Mouse (Mus musculus) R1 (cell line): Measurements from ENCODE around the gene Adgrl3.

Experiments
- DNase-seq: peaks from one replicate; pipeline ENCODE4 v3.0.0-alpha.2; 2018; ENCODE audit warnings: low read depth, low spot score

Gene Adgrl3

GRCm38 (mm10) chr5:81019590-81020254, at the start of gene Adgrl3:
Adgrl3 (plus strand) TSS chr5:81020138.
- DNase-seq: peak; percentile 64

- DNase-seq: no peak
These were observed 772 bp upstream of the Adgrl3 start for GRCm38 (mm10) chr5:81019166-81019565.

GRCm38 (mm10) chr5:81020281-81021005, 505 bp downstream of the Adgrl3 start:
- peak; percentile 54 for DNase-seq

GRCm38 (mm10) chr5:81021006-81021320, 1.0 kb downstream of the Adgrl3 start:
- DNase-seq: no peak

- peak; percentile 18 for DNase-seq
These were observed 1.5 kb downstream of the Adgrl3 start for GRCm38 (mm10) chr5:81021331-81021863.

GRCm38 (mm10) chr5:81021864-81022305, 1.9 kb downstream of the Adgrl3 start:
- no peak for DNase-seq

- peak; percentile 21 for DNase-seq
These were observed 2.6 kb downstream of the Adgrl3 start for GRCm38 (mm10) chr5:81022306-81023071.

- DNase-seq: peak; percentile 3
These were observed 4.2 kb downstream of the Adgrl3 start for GRCm38 (mm10) chr5:81023923-81024715.

GRCm38 (mm10) chr5:81028875-81029274, 8.9 kb downstream of the Adgrl3 start:
- no peak for DNase-seq

- no peak for DNase-seq
These were observed 17.2 kb downstream of the Adgrl3 start for GRCm38 (mm10) chr5:81037091-81037490.

GRCm38 (mm10) chr5:81043875-81044274, 23.9 kb downstream of the Adgrl3 start:
- DNase-seq: no peak

GRCm38 (mm10) chr5:81046128-81046527, 26.2 kb downstream of the Adgrl3 start:
- DNase-seq: no peak

GRCm38 (mm10) chr5:81054628-81055027, 34.7 kb downstream of the Adgrl3 start:
- DNase-seq: no peak

- no peak for DNase-seq
These were observed 35.3 kb downstream of the Adgrl3 start for GRCm38 (mm10) chr5:81055253-81055652.

GRCm38 (mm10) chr5:81058122-81058521, 38.2 kb downstream of the Adgrl3 start:
- no peak for DNase-seq

- DNase-seq: no peak
These were observed 41.0 kb downstream of the Adgrl3 start for GRCm38 (mm10) chr5:81060950-81061349.

- no peak for DNase-seq
These were observed 41.4 kb downstream of the Adgrl3 start for GRCm38 (mm10) chr5:81061386-81061785.

- DNase-seq: no peak
These were observed 44.1 kb downstream of the Adgrl3 start for GRCm38 (mm10) chr5:81064026-81064425.

GRCm38 (mm10) chr5:81068173-81068572, 48.2 kb downstream of the Adgrl3 start:
- DNase-seq: no peak

- no peak for DNase-seq
These were observed 48.9 kb downstream of the Adgrl3 start for GRCm38 (mm10) chr5:81068839-81069238.

- DNase-seq: no peak
These were observed 53.0 kb downstream of the Adgrl3 start for GRCm38 (mm10) chr5:81072888-81073287.
